Mouse (Mus musculus) NIH3T3 (cell line): ENCODE data around the gene Creb5.

Experiments used
- DNase-seq: peaks from one replicate; pipeline ENCODE4 v3.0.0-alpha.2; 2012; ENCODE audit warnings: low read depth

Gene Creb5

GRCm38 (mm10) chr6:53545989-53546388 lies 258.9 kb downstream of the Creb5 start:
- no peak for DNase-seq

GRCm38 (mm10) chr6:53548236-53548635 lies 261.2 kb downstream of the Creb5 start:
- no peak for DNase-seq

GRCm38 (mm10) chr6:53549409-53549808 lies 262.3 kb downstream of the Creb5 start:
- no peak for DNase-seq

DNA sequence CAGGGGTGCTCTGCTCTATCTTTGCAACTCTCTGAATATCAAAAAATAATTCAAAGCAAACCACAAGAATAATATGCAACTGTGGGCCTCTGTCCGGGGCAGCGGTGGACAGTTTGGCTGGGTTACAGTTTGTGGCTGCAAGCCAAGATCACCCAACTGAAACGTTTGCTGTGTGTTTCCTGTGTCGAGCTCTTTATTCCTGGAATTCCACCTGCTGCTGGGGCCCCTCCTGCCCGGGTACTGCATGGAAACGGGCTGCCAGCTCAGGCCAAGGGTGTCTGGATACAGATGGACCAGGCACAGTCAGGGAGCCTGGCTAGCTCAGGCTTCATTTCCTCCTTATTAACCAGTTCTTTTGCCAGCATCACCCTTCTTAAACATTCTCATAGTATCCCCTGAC lies 269.0 kb downstream of the Creb5 start:
- DNase-seq, result no peak

DNA sequence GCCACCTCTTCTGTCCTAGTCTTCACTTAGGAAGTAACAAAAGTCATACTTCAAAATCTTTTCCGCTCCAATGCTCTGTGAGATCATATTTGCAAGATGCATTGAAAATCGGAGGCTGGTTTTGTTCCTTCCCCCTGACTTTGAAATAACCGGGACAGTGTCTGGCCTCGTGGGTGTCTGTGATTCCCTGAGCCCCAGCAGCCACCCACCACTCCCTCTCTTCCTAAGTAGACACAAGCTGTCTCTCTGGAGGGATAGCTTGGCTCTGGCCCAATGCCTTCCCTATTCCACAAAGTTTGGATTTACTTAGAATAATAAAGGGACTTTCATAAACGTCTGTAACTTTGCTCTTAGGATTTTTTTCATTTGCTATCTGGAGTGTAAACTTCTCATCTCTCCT lies 273.9 kb downstream of the Creb5 start:
- DNase-seq, result no peak

DNA sequence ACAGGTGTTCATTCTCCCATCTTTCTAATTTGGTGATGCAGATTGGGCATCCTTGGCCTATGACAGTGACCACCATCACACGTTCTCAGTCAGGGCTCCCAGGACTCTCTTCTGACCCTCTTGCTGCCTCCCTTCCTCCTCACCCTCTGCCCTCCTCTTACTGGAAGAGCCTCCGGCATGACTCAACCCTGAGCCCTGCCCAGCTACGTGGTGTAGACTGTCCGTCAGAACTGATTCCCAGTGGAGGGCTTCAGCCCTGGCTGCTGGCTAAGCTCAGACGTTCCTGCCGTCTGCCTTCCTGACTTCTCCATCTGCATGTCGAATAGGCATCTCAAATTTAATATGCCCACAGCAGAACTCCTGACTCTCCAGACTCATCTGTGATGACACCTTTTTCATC lies 275.5 kb downstream of the Creb5 start:
- no peak for DNase-seq

- DNase-seq, result no peak
Observed at GRCm38 (mm10) chr6:53563546-53564185, 276.6 kb downstream of the Creb5 start.

- no peak for DNase-seq
Observed at GRCm38 (mm10) chr6:53569436-53569835, 282.4 kb downstream of the Creb5 start.

DNA sequence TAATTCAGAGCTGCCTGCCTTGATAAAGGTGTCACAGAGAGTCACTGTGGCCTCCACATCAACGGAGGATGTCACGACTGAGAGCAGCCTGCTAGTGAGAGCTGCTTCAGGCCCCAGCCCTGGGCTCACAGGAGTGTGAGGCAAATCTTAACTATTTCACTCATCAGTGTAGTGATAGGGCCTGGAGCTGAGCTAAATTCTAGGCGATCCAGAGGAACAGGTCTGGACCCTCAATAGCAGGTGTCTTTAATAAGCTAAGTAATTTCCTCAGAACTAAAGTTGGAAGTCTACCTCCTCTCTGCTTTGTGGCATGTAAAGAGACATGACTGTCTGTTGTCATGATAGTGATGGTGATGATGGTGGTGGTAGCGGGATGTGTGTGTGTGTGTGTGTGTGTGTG lies 283.8 kb downstream of the Creb5 start:
- no peak for DNase-seq

DNA sequence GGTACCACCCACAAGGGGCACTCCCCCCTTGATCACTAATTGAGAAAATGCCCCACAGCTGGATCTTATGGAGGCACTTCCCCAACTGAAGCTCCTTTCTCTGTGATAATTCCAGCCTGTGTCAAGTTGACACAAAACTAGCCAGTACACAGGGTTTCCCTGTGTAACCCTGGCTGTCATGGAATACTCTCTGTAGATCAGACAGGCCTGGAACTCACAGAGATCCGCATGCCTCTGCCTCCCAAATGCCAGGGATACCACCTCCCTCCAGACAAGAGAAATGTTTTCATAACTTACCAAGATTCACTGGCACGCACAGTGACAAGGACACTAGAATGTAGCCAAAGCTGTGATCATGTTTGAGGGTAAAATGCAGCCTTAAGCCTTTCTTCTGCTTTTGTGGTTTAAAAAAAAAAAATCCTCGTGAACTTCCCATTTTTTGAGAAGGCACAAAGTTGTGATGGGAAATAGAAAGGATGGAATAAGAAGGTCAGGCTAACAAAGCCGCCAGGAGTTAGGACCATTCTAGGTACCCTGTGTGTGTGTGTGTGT lies 284.6 kb downstream of the Creb5 start:
- no peak for DNase-seq

DNA sequence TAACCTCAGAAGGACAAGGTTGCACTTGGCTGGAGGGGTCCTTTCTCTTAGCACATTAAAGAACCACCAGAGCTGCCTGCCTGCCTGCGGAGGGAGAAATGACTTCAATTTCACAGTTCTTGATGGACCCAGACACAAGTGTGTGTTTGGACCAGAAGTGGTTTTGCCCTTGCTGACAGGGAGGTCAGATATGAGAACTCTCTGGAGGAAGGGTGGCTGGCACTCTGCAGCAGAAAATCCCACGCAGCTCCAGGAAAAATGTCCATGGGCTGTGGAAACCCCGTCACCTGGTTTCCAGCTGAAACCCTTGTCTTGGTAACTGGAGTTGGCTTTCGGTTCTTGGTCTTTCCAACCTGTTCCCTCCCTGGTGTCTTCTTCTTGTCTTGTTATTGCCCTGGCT lies 285.4 kb downstream of the Creb5 start:
- no peak for DNase-seq

GRCm38 (mm10) chr6:53572979-53573710 lies 286.1 kb downstream of the Creb5 start:
- DNase-seq, result peak; percentile 97

GRCm38 (mm10) chr6:53573711-53574065 lies 286.6 kb downstream of the Creb5 start:
- no peak for DNase-seq

GRCm38 (mm10) chr6:53574097-53574496 lies 287.0 kb downstream of the Creb5 start:
- no peak for DNase-seq

DNA sequence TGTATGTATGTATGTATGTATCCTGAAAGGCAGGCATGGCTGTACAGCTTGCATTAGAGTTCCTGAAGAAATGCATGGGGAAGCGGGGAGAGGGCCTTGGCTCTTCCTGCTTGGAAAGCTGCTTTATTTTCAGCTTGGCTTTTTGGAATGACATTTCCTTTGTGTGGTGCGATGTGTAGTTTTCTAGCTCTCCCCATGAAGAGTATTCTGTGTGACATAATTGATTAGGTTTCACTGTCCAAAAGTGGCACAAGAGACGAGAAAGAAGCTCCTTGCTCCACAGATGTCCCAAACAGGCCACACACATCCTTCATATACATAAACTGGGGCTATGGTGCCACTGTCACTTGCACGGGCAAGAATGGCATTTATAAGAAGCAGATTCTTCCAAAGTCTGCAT lies 288.1 kb downstream of the Creb5 start:
- no peak for DNase-seq

GRCm38 (mm10) chr6:53575836-53576235 lies 288.8 kb downstream of the Creb5 start:
- no peak for DNase-seq

GRCm38 (mm10) chr6:53576841-53577240 lies 289.8 kb downstream of the Creb5 start:
- DNase-seq, result no peak

DNA sequence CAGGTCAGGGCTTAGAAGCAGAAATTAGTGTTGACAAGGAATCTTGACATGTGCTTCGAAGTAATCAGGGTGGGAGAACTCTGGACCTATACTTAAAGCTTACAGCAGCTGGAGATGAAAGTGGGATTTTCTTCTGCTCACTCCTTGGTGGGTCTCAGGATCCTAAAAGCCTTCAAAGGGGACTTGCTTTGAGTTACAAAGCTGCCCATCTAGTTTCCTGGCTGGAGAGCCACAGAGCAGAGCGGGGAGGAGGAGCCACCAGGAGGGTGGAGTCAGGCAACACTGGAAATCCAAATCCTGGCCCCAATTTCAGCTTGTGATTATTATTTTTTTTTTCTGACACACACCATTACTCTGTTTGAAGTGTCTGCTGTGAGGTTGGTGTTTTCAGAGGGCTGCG lies 290.7 kb downstream of the Creb5 start:
- DNase-seq, result no peak

DNA sequence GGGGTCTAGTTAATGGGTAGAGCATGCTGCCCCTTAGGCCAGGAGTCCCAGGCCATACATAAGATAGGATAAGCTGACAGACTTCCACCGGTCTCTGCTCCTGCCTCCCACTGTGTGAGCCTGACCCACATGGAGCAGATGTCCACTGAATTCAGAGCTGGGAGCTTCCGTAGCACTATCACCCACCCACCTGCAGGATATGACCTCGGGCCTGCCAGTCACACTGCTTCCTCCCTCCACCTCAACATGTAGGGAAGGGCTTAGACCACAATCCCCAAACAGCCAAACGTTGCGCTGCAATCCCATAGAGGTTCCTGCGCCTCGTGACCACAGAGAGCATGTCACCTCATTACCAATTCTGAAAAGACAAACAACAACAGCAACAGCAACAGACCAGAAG lies 293.3 kb downstream of the Creb5 start:
- no peak for DNase-seq

- DNase-seq, result no peak
Observed at GRCm38 (mm10) chr6:53583234-53583875, 296.3 kb downstream of the Creb5 start.

DNA sequence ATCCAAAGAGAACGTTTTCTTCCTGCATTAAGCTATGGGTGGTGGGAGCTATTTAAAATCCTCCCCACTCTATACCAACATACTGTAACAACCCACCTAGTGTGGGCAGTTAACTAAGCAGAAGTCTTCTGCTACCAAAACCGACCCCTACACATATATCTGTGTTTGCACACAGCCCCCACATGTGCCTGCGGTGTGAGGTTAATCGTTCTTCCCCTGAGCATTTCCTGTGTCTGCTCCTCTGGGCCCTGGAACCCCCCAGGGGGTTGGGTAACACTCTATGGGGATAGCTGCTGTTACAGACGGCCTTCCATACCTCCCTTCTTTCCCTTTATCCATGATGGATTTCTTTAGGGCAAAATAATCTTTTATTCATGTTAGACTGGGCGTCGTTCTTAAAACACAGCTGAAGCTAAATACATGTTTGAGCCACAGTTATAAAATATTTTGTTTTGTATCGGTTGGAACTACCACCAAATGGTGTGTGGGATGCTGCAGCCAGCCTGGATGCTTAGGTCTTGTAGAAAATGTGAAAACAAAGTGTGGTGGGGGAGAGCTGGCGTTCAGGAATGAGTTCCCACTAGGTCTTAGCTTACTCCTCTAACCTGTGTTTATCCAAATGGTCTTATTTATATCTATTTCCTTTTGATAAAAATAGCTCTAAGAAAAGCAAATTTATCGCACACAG lies 297.8 kb downstream of the Creb5 start:
- no peak for DNase-seq

GRCm38 (mm10) chr6:53589746-53590145 lies 302.7 kb downstream of the Creb5 start:
- DNase-seq, result no peak

GRCm38 (mm10) chr6:53592230-53592629 lies 305.2 kb downstream of the Creb5 start:
- no peak for DNase-seq
